Mouse (Mus musculus) ES-CJ7 (cell line): ENCODE results near the gene Tas2r115.
"Not testable (repeated sequence)": the region's sequence is repeated elsewhere in the genome, so short reads cannot be mapped to it uniquely, and the experiment has no call there.

Experiments used
- DNase-seq: peaks from one replicate; pipeline ENCODE4 v3.0.0; 2011; ENCODE audit warnings: low read depth, low spot score

The Tas2r115 gene

DNA sequence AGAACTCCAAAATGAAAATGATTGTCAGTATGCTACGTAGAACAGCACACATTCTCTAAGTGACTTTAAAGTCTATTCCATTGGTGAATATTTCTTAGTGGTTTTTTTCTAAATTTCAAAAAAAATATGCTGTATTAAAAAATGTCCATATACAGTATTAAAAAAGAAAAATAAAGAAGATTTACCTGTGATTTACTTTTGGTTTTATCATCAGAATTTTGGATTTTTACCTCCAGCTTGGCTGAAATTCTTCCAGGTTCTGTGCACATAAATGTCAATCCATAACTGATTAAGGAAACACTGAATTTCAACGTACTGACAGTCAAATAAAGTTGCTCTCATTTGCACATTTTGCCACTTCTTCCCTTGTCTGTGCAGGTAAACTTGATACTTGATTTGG, at the start of gene Tas2r115:
Gene Tas2r115, minus strand, starts transcription at position 101 of the 400 bp plus-strand sequence.
- DNase-seq, result no peak

DNA sequence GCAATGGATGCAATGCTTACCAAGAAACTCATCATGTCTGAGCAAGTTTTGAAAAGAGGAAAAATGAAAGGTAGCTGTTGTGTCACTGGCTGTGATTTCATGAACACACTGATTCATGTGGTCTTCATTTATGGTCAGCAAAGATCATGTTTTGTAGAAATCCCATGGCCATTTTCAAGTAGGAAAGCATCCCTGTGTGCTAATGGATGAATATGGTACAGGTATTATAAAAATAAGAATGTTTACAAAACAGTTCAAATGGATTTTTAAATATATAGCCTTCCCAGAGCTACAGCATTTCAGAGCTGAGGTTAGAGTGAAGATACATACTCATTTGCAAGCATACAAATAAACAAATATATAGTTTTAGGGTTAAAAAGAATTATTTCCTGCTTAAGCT, 40.2 kb upstream of the Tas2r115 start, which contains the start of gene Tas2r136:
Gene Tas2r136, minus strand, starts transcription at position 101 of the 400 bp plus-strand sequence.
- no peak for DNase-seq

DNA sequence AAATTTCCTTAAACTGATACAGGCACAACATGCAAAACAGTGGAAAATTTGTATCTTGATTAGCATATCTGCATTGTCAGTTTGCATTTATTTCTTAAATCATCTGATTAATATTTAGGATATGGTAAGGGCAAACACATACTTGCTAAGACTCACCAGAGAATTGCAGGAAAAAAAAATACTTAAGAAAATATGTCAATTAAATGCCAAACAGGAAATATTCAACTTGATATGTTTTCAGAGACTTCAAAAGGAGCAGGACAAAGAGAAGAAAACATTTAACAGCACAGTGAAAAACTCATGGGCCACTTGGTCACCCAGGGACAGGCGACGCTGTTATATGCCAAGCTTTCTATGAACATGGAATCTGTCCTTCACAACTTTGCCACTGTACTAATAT, 24.0 kb upstream of the Tas2r115 start, which contains the start of gene Tas2r102:
Gene Tas2r102, plus strand, starts transcription at position 301 of the 400 bp plus-strand sequence.
- DNase-seq, result no peak

DNA sequence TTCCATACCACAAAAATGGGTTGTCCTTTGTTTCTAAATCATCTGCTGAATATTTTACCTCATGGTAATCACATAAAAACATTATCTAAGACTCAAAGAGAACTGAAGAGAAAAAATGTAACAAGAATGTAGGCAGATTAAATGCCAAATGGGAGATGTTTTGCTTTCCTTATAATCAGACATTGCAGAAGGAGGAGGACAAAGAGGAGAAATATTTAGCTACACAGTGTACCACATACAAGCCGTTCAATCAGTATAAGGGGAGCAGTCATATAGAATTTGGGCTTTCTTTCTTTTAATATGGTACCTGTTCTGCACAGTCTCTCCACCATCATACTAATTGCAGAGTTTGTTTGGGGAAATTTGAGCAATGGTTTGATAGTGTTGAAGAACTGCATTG, 16.6 kb upstream of the Tas2r115 start, which contains the start of gene Tas2r124:
Gene Tas2r124, plus strand, starts transcription at position 301 of the 400 bp plus-strand sequence.
- DNase-seq, result no peak

DNA sequence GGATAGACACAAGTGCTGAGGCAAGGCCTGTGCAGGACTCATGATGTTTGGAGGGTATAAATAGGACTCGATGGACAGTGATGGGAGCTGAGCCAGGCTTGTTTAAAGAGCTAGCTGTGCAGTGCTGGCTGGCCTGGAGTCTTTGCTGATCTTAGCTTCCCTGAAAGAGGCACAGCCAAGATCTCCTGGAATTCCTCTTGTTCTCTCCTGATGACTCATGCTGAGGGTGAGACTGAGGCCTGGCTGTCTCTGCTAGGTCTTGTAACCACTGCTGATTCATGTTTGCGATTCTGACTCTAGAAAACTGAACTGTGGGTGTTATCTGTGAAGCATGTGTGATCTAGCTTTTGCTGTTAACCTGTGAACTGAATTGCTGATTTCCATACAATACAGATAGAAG, 12.4 kb upstream of the Tas2r115 start:
- no peak for DNase-seq

DNA sequence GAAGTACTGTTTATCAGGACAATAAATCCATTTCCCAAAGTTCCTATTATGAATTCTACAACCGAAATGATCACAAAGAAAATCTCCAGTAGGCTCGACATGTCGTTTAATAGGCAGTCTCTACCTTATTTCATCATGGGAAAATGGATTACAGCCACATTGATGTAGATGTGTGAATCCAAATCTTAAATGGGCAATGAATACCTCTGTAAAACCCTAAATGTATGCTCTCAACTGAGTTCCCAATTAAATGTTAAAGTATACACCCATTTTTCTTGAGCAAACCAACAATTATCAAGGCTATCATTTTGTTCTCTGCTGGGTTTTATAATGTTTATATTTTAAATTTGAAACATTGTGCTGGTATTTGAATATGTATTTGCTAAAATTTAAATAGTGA, 26.0 kb downstream of the Tas2r115 start, which contains the start of gene Tas2r122:
Gene Tas2r122, minus strand, starts transcription at position 101 of the 400 bp plus-strand sequence.
- no peak for DNase-seq

DNA sequence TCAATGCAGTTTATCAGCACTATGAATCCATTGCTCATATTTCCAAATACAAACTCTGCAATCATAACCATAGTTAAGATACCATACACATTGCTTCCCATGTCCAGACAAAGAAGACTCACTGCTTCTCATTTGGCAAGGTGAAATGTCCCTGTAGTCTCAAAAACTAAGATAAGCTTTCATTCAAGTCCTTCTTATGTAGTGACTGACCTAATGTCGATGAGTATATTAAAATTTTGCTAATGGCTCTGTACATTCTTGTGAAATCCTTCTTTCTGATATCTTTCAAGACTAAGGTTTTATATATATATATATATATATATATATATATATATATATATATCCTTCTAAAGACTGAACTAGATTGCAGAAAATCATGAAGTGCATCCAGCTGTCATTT, 36.9 kb downstream of the Tas2r115 start, which contains the start of gene Tas2r121:
Gene Tas2r121, minus strand, starts transcription at position 101 of the 400 bp plus-strand sequence.
- DNase-seq, result no peak

DNA sequence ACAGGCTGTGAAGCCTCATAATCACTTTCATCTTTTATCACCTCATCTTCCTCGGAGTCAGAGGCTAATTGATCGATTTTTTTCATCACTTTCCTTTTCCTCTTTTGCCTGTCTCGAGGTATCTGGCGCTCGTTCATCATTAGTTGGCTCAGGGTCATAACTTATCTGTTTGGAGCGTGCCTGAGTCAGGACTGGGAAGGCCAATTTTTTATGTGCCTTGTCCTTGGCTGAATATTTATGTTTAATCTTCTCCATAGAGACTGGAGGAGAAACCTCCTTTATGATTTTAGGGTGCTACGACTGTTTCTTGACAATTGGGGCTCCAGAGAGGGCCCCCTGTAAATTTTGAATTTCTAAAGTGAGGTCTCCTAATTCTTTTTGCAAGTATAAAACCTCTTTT, 46.2 kb downstream of the Tas2r115 start:
- not testable (repeated sequence) for DNase-seq
